ENCODE assay signal across 8 mouse cellular contexts in genomic region chr7:100930619-100931315, GRCm38 (mm10). TPM values are rescaled to one million over a fixed set of nuclear protein-coding genes. Genes with fewer than 3 reads are reported as not detected.
A peak's percentile ranks its signal among the peaks of the same experiment; 100 is the strongest.
DNase-seq lines count a peak whose midpoint lies in the region; ATAC-seq lines count a peak whose summit lies in the region.

No protein-coding gene starts in this region.

- peak overlapping the region; percentile 94 for H3K4me2 ChIP-seq in heart, embryonic 14.5 days (ENCODE audit: low read length)

- H3K9ac ChIP-seq in heart, embryonic 14.5 days (ENCODE audit: low read length): peak overlapping the region; percentile 96

- H3K27me3 ChIP-seq in heart, embryonic 14.5 days (ENCODE audit: control insufficient read depth, insufficient read depth, low read length): no peaks in the 10 kb centered on the region

- H3K4me3 ChIP-seq in heart, embryonic 14.5 days (ENCODE audit: control insufficient read depth in 1 of 2, insufficient read depth in 1 of 2, low read depth in 1 of 2, low read length in 2 of 2): peak overlapping the region; percentile 68 to 72

- ATAC-seq in heart, embryonic 14.5 days (ENCODE audit: insufficient number of reproducible peaks, insufficient read depth, low FRiP score, low read depth): 0 out of 2 replicates have a peak, but pooled peaks have one; percentile 7

- peak overlapping the region; percentile 91 to 98 for H3K27ac ChIP-seq in heart, embryonic 14.5 days (replicated peaks in 1 of 2; ENCODE audit: control insufficient read depth in 1 of 2, insufficient read depth in 1 of 2, low read depth in 2 of 2, low read length in 2 of 2)

- WGBS in heart, embryonic 14.5 days: 2% methylated on average over 53 of the region's 53 CpGs

- H3K4me1 ChIP-seq in heart, embryonic 14.5 days (ENCODE audit: control insufficient read depth in 2 of 2, insufficient read depth in 2 of 2, low read length in 2 of 2): peaks cover 48 to 54% of the 10 kb centered on the region in 2 experiments

- DNase-seq in adrenal gland, adult 18-20 months (ENCODE audit: low spot score in 2 of 2): peak; percentile 49 to 55
- no peak for DNase-seq in adrenal gland, postnatal 4 days (ENCODE audit: low spot score in 2 of 2)
- peak; percentile 84 for DNase-seq in embryo, embryonic 10 days (ENCODE audit: low spot score)
- DNase-seq in kidney, postnatal 14 days: peak; percentile 91
- peak; percentile 84 for DNase-seq in mesoderm, embryonic 11.5 days (ENCODE audit: low read depth, low spot score)
- peak; percentile 64 for DNase-seq in urinary bladder, postnatal 25 days (ENCODE audit: low spot score)
- no peak for DNase-seq in cerebellum, adult 18-20 months

- H3K9me3 ChIP-seq in heart, embryonic 14.5 days (ENCODE audit: control insufficient read depth, low read length): no peaks in the 10 kb centered on the region

- peaks cover 8% of the 10 kb centered on the region; the same call in 1 of the 2 replicates for H3K36me3 ChIP-seq in heart, embryonic 14.5 days (ENCODE audit: control insufficient read depth, insufficient read depth, low read length)

RNA-seq across cellular contexts. Expression of gene Arhgef17, which starts 1.1 kb away (rescaled TPM):
- 10 to 100 TPM; 50.4 to 79.5 TPM for total RNA-seq in adrenal gland, adult 18-20 months (2021)
- total RNA-seq in adrenal gland, postnatal 4 days (2021): 10 to 100 TPM; 73.3 to 79.3 TPM
- 7.7 and 8.9 TPM in 2 replicates for polyA plus RNA-seq in heart, embryonic 14.5 days (2014; fragmentation: Nextera tagmentation; extraction: Ambion mirVana)

RNA-seq across cellular contexts. Expression of gene P2ry6, which starts 43.7 kb away (rescaled TPM):
- 1 to 10 TPM; 3.1 to 5.4 TPM for total RNA-seq in adrenal gland, adult 18-20 months (2021)
- 1 to 10 TPM; 6.5 to 7.1 TPM for total RNA-seq in adrenal gland, postnatal 4 days (2021)
- 4.3 and 5.4 TPM in 2 replicates for polyA plus RNA-seq in heart, embryonic 14.5 days (2014; fragmentation: Nextera tagmentation; extraction: Ambion mirVana)

Comparison
In these comparisons a context has a peak if more than half of its experiments do, and no peak if none do; other contexts are left out.
1. DNase-seq: peak in adrenal gland, adult 18-20 months (2 of 2), embryo, embryonic 10 days (single experiment), kidney, postnatal 14 days (single experiment), mesoderm, embryonic 11.5 days (single experiment) and urinary bladder, postnatal 25 days (single experiment); none in adrenal gland, postnatal 4 days (0 of 2) and cerebellum, adult 18-20 months (0 of 2).